Mouse (Mus musculus): ENCODE results near the gene Mitf.

- no peak for TF ChIP-seq CTCF (IDR thresholded peaks at IDR 0.05; ENCODE audit: low read depth)
- no peak for TF ChIP-seq EP300 (optimal IDR thresholded peaks at IDR 0.05)
Observed at GRCm38 (mm10) chr6:97826642-97827275, 19.9 kb downstream of the Mitf start.
